Mouse (Mus musculus): ENCODE measurements at regions not wholly inside any gene's neighbourhood (a gene's known extent, or its start where the extent isn't known, plus 50 kb on each side); places are given as distances from the start of the nearest gene placed in this dataset.

DNA sequence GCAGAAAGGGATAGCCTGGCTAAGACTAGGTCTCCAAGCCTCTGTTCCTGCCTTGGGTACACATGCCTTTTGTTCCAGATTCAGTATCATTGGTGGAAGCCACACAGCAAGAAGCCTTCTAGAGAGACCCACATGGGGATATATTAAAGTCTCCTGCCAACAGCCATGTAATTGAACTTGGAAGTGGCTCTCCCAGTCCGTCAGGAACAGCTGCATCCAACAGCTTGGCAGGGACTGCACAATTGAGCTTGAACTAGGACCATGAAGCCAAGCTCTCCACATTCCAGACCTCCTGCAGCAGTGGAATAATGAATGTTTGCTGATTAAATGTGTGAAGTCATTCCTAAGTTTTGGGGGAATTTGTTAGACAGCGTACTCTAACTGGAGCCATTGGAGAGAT lies 94.5 kb downstream of the Gpr139 start:
- H3K4me1 ChIP-seq (ENCODE audit: control insufficient read depth, insufficient read depth, low read length), result no peaks in the 10 kb centered on the region
- ATAC-seq (ENCODE audit: low FRiP score, low TSS enrichment), result no peak

DNA sequence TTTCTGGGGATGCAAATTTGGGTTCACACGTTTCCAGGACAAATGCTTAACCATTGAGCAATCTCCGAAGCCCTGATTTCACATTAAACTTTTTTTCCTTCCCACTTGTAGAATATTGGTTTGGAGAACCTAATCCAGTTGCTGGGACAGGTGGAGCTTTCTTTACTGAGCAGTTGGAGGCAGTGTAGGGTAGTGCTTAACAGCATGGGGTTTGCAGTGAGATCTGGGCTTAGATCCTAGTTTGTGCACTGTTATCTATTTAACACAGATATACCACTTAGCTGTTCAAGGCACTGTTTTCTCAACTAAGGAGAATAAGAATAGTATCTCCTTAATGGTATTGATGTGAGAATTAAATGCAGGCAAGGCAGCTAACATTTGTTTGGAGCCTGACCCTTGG lies 93.5 kb upstream of the Gprc5b start:
- WGBS, result 71% methylated on average over 2 of the region's 2 CpGs
- Histone ChIP-seq H3K9me3 (ENCODE audit: control insufficient read depth, low read length) (no peaks in the 10 kb centered on the region), H3K27ac (ENCODE audit: low read depth, low read length) (no peak overlapping the region), H3K9ac (ENCODE audit: low read depth, low read length) (no peak overlapping the region), H3K4me2 (replicated peaks; ENCODE audit: low read depth, low read length) (no peak overlapping the region), H3K27me3 (ENCODE audit: control insufficient read depth, insufficient read depth, low read length) (no peaks in the 10 kb centered on the region), H3K4me1 (ENCODE audit: control insufficient read depth, insufficient read depth, low read length) (no peaks in the 10 kb centered on the region), H3K4me3 (ENCODE audit: low read length) (no peak overlapping the region), H3K36me3 (ENCODE audit: control insufficient read depth, insufficient read depth, low read length) (no peaks in the 10 kb centered on the region)
- ATAC-seq (ENCODE audit: low FRiP score, low TSS enrichment), result no peak

More for the DNA sequence above, 94.5 kb downstream of the Gpr139 start:
- Histone ChIP-seq H3K4me2 (replicated peaks; ENCODE audit: low read depth, low read length) (no peak overlapping the region), H3K9me3 (ENCODE audit: control insufficient read depth, low read length) (no peaks in the 10 kb centered on the region), H3K4me3 (ENCODE audit: low read length) (no peak overlapping the region), H3K27me3 (ENCODE audit: control insufficient read depth, insufficient read depth, low read length) (no peaks in the 10 kb centered on the region), H3K36me3 (ENCODE audit: control insufficient read depth, insufficient read depth, low read length) (no peaks in the 10 kb centered on the region), H3K27ac (ENCODE audit: low read depth, low read length) (no peak overlapping the region), H3K9ac (ENCODE audit: low read depth, low read length) (no peak overlapping the region)
- WGBS, result 81% methylated on average over 2 of the region's 2 CpGs

DNA sequence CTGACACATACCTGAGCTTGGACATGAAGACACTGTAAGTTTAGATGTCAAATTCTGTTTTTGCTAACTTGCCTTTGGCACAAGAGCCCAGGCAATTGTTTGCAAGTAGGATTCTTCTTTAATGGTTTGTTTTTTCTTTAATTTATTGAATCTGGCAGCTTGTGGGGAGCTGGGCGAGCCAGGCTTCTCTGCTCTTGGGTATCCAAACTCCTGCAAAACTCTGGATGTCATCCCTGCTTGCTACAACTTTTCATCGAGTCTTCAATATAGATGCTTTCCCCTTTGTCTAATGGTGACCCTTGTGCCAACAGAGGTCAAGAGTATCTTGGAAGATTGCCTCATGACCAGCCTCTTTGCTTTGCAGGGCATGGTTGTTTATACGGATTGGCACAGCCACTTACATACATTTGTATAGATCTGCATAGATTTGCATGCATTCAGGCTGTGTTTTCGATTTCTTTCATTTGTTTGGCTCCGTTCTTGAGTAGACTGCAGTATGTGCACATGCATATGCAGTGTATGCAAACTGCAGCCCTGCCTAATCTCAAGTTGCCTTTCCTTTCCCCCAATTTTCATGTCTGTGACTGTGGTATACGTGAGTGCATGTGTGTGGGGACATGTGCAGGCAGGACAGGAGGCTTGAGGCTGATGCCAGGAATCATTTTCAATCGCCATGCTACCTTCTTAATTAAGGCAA lies 92.9 kb upstream of the Gprc5b start:
- Histone ChIP-seq H3K4me3 (ENCODE audit: low read length) (no peak overlapping the region), H3K4me2 (replicated peaks; ENCODE audit: low read depth, low read length) (no peak overlapping the region), H3K9me3 (ENCODE audit: control insufficient read depth, low read length) (no peaks in the 10 kb centered on the region), H3K27me3 (ENCODE audit: control insufficient read depth, insufficient read depth, low read length) (no peaks in the 10 kb centered on the region), H3K4me1 (ENCODE audit: control insufficient read depth, insufficient read depth, low read length) (no peaks in the 10 kb centered on the region), H3K36me3 (ENCODE audit: control insufficient read depth, insufficient read depth, low read length) (no peaks in the 10 kb centered on the region), H3K9ac (ENCODE audit: low read depth, low read length) (no peak overlapping the region), H3K27ac (ENCODE audit: low read depth, low read length) (no peak overlapping the region)
- 77% methylated on average over 7 of the region's 7 CpGs for WGBS
- ATAC-seq (ENCODE audit: low FRiP score, low TSS enrichment), result no peak

DNA sequence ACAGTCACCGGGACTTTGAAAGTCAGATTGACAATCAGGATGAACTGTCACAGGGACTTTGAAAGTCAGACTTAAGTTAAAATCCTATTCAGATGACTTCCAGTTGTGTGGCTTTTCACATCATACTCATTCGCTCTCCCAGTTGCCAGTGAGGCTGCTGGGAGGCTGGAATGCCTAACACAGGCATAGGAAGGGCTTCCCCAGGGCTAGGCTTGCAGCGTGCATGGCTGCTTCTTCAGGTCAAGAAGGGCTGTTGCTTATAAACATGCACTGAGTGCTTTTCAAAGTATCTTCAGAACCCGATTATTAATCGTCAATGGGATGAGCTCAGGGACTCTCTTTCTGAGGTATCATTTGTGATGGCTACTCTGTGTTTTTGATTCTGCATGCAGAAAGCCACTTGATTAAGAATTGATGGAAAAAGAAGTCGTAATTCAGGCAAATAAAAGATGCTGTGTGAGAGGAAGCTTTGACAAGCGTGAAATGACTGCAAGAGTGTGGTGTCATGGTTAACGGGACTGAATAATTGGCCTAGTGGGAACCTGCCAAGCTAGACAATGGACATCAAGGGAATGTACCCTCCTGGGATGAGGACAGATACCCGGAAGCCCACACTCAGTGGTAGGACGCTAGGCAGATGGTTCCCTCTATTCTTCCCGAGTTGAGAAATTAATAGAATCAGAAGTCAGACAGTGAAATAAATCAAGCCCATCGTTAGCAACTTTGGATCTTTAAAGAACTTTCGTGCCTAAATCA lies 90.9 kb upstream of the Gprc5b start:
- Histone ChIP-seq H3K4me2 (replicated peaks; ENCODE audit: low read depth, low read length) (no peak overlapping the region), H3K9me3 (ENCODE audit: control insufficient read depth, low read length) (no peaks in the 10 kb centered on the region), H3K4me1 (ENCODE audit: control insufficient read depth, insufficient read depth, low read length) (no peaks in the 10 kb centered on the region), H3K4me3 (ENCODE audit: low read length) (no peak overlapping the region), H3K27me3 (ENCODE audit: control insufficient read depth, insufficient read depth, low read length) (no peaks in the 10 kb centered on the region), H3K36me3 (ENCODE audit: control insufficient read depth, insufficient read depth, low read length) (no peaks in the 10 kb centered on the region), H3K27ac (ENCODE audit: low read depth, low read length) (no peak overlapping the region), H3K9ac (ENCODE audit: low read depth, low read length) (no peak overlapping the region)
- no peak for ATAC-seq (ENCODE audit: low FRiP score, low TSS enrichment)
- WGBS, result 63% methylated on average over 13 of the region's 13 CpGs

DNA sequence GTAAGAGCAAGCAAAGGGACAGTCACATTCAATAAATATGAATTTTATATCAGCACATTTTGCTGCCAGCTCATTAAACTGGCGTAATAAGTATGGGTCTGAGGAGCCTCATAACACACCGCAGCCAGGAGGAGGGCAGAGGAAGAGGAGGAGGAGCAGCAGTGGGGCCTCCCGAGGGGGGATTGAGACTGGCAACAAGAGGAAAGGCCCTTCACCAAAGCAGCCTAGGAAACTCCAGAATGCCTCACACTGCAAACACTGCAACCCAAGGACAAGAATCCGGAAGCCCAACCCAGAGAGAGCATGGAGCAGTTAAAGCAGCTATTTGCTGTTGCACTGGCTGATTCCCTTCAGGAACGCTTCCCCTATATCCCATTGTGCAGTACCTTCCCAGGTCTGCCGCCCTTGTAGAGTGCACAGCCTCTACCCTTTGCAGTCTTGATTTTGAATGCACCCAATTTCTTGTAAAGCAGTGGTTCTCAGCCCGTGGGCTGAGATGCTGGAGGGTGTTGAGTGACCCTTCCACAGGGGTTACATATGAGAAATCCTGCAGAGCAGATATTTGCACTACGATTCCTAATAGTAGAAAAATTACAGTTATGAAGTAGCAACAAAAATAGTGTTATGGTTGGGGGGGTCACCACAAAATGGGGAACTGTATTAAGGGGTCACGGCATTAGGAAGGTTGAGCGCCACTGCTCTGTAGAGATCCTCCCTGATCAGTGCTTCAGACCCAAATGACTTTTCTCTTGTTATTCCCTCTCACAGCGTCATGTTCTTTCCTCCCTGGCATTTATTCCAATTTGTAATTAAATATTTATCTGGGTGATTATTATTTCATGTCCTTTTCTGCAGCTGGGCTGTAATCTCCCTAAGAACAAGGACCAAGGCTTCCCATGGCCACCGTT lies 82.0 kb upstream of the Gprc5b start:
- no peak overlapping the region for H3K4me2 ChIP-seq (replicated peaks; ENCODE audit: low read depth, low read length)
- ATAC-seq (ENCODE audit: low FRiP score, low TSS enrichment), result peak; percentile 64; the same call in 1 of the 2 replicates

DNA sequence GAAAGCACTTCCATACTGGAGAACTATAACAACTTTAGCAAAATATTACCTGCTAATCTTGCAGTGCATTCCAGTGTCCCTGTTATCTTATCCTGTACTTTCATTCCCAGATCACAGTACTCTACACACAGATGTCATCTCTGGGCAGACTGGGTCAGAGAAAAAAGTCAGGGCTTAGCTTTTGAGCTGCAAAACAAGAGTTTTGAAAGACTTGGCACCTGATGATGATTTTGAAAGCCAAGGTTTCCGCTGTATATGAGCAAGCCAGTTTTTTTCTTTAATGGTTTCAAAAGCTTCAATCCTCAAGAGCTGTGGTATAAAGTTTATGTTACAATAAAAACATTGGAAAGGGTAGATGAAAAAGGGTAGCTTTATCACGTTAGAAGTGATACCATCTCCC lies 71.0 kb upstream of the Gprc5b start:
- no peak overlapping the region for H3K9ac ChIP-seq (ENCODE audit: low read depth, low read length)
- H3K36me3 ChIP-seq (ENCODE audit: control insufficient read depth, insufficient read depth, low read length), result no peaks in the 10 kb centered on the region
- no peak for ATAC-seq (ENCODE audit: low FRiP score, low TSS enrichment)
- no peaks in the 10 kb centered on the region for H3K4me1 ChIP-seq (ENCODE audit: control insufficient read depth, insufficient read depth, low read length)
- H3K4me2 ChIP-seq (replicated peaks; ENCODE audit: low read depth, low read length), result no peak overlapping the region
- no peak overlapping the region for H3K4me3 ChIP-seq (ENCODE audit: low read length)
- H3K9me3 ChIP-seq (ENCODE audit: control insufficient read depth, low read length), result no peaks in the 10 kb centered on the region
- no peak overlapping the region for H3K27ac ChIP-seq (ENCODE audit: low read depth, low read length)
- H3K27me3 ChIP-seq (ENCODE audit: control insufficient read depth, insufficient read depth, low read length), result no peaks in the 10 kb centered on the region
- WGBS, result 58% methylated on average over 2 of the region's 2 CpGs

More for the DNA sequence above, 82.0 kb upstream of the Gprc5b start:
- H3K27ac ChIP-seq (ENCODE audit: low read depth, low read length), result no peak overlapping the region
- no peaks in the 10 kb centered on the region for H3K4me1 ChIP-seq (ENCODE audit: control insufficient read depth, insufficient read depth, low read length)
- no peak overlapping the region for H3K9ac ChIP-seq (ENCODE audit: low read depth, low read length)
- no peaks in the 10 kb centered on the region for H3K27me3 ChIP-seq (ENCODE audit: control insufficient read depth, insufficient read depth, low read length)
- no peaks in the 10 kb centered on the region for H3K36me3 ChIP-seq (ENCODE audit: control insufficient read depth, insufficient read depth, low read length)
- no peak overlapping the region for H3K4me3 ChIP-seq (ENCODE audit: low read length)
- no peaks in the 10 kb centered on the region; the same call in 1 of the 2 replicates for H3K9me3 ChIP-seq (ENCODE audit: control insufficient read depth, low read length)
- 53% methylated on average over 12 of the region's 12 CpGs for WGBS
